Mouse (Mus musculus) layer of hippocampus, adult 2 months (tissue): ENCODE measurements around the gene Epp13. TPM values are rescaled to one million over a fixed set of nuclear protein-coding genes. Genes with fewer than 3 reads are reported as not detected.
"Not testable (repeated sequence)": the region's sequence is repeated elsewhere in the genome, so short reads cannot be mapped to it uniquely, and the experiment has no call there.

ENCODE experiments used
- DNase-seq, 2 experiments: peaks; one replicate each; pipeline ENCODE4 v3.0.0; 2022; ENCODE audit warnings: low spot score in 2 of 2
- H3K27ac ChIP-seq: fragments of 200-600 bp; 2 replicates; pipeline ENCODE4 v1.8.1; 2022
- H3K4me3 ChIP-seq: fragments of 200-600 bp; 2 replicates; pipeline ENCODE4 v1.8.1; 2022; ENCODE audit warnings: mild to moderate bottlenecking
- CTCF ChIP-seq: fragments of 200-600 bp; conservative IDR thresholded peaks from 2 replicates; pipeline ENCODE4 v1.8.1; 2022; ENCODE audit warnings: antibody characterized with exemption, mild to moderate bottlenecking, moderate library complexity
- long read RNA-seq, 2 experiments: library from polyadenylated mRNA; stranded (forward); transcript quantifications; one replicate each; pipeline ENCODE4 v2.0.0; 2021; ENCODE audit warnings: borderline mapping rate in 2 of 2
- total RNA-seq, 2 experiments: library from RNA; stranded (reverse); gene quantifications; 2 replicates each; pipeline ENCODE4 v1.2.3; 2021

Gene Epp13
- not detected for total RNA-seq
- long read RNA-seq, experiment 1: 0 reads
- long read RNA-seq, experiment 2: 0 reads

DNA sequence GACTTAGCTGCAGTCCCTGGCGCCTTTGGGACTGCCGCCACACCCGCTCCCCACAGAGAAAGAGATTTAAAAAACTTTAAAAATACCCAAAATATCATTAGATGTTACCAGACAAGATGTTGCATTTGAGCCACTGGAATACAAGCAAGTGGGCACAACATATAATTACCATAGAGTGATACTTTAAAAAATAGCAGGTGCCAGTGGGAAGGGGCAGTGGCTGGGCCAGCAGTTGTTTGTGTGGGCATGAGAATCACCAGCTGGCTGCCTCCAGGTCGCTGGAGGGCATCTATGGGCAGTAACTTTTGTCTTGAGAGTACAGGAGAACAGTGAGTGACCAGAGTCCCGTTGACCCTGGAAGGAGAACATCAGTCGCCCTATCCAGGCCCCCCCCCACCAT is at the start of gene Epp13:
Gene Epp13 (plus strand): TSS at position 301 of the 400 bp plus-strand sequence.
- no peak for TF ChIP-seq CTCF
- Histone ChIP-seq H3K4me3 (no peak within 1 kb of the TSS), H3K27ac (no peak within 1 kb of the TSS)
- DNase-seq: no peak

DNA sequence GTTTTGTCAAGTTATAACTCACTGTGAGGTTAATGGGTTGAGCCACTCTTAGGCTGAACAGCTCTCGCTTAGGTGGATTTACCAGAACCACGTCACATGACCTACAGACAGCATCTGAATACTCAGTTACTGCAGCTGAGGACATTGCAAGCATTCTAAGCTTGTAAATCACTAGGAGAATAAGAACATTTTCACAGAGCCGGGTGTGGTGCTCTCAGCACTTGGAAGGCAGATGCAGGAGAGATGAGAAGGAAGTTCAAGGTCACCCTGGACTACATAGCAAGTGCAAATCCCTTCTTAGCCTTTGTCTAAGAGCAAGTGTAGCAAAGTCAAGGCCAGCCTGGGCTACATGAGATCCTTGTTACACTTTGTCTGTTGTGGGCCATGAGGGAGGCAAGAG is 48.3 kb upstream of the Epp13 start:
- DNase-seq: no peak
- H3K4me3 ChIP-seq: no peak overlapping the region
- no peak overlapping the region for H3K27ac ChIP-seq
- TF ChIP-seq CTCF: no peak

DNA sequence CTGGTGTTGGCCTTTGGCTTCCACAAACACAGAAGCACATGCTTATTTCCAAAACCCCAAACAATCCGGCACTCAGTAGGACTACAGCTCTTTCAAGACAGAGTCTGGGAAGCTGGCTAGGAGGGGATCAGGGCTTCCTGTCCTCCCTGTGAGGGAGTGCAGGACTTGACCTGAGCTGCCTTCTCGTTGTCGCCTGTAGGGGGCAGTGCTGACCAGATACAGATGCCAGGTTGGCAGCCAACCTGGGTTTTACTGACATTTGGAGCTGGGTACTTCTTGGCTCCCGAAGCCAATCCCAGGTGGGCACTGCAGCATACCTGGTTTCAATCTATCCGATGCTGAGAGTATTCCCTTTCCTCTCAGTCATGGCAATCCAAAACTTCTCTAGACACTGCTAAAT is 39.4 kb upstream of the Epp13 start:
- H3K27ac ChIP-seq: no peak overlapping the region
- H3K4me3 ChIP-seq: no peak overlapping the region
- DNase-seq: peak in 1 of 2 experiments; percentile 36
- TF ChIP-seq CTCF: peak; percentile 77

DNA sequence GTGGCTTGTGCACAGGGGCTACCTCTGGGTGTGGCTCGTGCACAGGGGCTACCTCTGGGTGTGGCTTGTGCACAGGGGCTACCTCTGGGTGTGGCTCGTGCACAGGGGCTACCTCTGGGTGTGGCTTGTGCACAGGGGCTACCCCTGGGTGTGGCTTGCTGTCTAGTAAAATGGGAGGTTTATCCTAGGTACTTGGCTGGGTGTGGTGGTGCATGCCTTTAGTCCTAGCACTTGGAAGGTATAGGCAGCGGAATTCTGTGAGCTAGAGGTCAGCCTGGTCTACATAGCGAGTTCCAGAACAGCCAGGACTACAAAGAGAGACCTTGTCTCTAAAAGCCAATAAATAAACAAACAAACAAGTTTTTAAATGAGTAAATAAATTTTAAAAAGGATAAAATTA is 37.8 kb upstream of the Epp13 start:
- H3K27ac ChIP-seq, DNase-seq, H3K4me3 ChIP-seq: not testable (repeated sequence)

DNA sequence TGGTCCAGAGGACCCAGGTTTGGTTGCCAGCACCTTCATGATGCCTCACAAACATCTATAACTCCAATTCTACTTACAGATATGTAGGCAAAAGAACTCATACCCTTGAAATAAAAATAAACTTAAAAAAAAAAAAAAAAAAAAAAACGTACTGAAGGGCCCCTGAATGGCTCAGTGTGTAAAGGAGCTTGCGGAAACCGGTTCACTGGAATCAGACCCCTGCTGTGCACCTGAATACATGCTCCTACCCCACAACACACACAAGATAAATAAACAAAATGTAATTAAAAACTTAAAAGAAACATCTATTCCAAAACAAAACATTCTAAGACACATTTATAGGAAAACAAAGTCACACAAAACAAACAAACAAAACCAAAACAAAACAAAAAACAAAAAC is 32.4 kb upstream of the Epp13 start:
- no peak overlapping the region for H3K27ac ChIP-seq
- DNase-seq: no peak
- TF ChIP-seq CTCF: no peak
- H3K4me3 ChIP-seq: no peak overlapping the region

DNA sequence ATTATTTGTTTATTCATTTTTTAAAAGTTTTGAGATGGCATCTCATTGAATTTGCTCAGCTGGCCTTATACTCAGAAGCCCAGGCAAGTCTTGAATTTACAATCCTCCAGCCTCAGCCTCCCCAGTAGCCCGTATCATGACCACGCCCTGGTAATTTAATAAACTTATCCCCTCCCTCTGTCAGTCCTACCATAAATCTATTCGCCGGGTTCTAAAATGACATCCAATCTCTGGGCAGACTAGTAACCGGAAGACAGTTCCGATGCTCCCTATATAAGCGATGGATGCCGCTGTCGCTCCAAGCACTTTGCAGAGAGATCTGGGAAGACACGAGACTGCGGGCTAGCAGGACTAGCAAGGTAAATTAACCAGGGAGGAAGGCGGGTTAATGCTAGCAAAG is 30.5 kb upstream of the Epp13 start, which contains the start of gene Zscan5b:
Gene Zscan5b (plus strand): TSS at position 301 of the 400 bp plus-strand sequence.
- no peak for DNase-seq
- Histone ChIP-seq H3K27ac (no peak within 1 kb of the TSS), H3K4me3 (no peak within 1 kb of the TSS)
- TF ChIP-seq CTCF: no peak

DNA sequence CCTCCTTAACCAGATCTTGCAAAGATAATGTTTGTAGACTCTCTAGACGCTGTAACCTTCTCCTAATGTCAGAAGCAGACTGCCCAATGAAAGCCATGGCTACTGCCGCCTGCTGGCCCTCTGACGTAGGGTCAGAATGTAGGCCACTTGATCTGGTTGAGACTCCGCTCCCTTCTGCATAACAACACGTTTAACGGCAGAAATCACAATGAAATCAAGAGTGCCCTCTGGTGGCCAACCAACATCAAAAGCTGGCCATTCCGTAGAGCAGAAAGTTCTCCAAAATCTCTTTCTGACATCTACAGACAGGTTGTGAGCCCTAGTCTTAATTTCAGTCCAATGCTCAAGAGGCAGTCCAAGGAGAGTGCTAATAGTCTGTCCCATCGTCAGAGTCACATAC is 24.0 kb upstream of the Epp13 start:
- not testable (repeated sequence) for H3K27ac ChIP-seq, H3K4me3 ChIP-seq
- TF ChIP-seq CTCF: peak; percentile 70
- DNase-seq: peak; percentile 10 to 19

DNA sequence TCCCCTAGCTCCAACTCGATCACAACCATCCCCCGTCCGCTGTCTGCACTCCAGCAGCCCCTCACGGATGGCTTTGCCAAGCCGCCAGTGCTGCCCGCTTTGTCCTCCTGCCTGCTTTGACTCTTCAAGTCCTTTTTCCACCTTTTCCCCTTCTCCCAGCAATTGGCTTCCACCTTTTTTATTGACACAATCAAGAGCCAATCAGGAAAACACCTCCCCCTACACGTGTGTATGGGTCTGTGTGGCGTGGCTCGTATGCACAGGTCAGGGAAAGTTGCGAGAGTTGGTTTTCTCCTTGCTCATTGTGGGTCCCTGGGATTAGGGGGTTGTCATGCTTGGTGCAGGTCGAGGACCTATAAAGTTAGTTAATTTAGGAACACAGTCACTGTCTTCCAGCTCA is 12.7 kb upstream of the Epp13 start:
- Histone ChIP-seq H3K27ac (no peak overlapping the region), H3K4me3 (no peak overlapping the region; the same call in 1 of the 2 replicates)
- no peak for DNase-seq
- no peak for TF ChIP-seq CTCF

DNA sequence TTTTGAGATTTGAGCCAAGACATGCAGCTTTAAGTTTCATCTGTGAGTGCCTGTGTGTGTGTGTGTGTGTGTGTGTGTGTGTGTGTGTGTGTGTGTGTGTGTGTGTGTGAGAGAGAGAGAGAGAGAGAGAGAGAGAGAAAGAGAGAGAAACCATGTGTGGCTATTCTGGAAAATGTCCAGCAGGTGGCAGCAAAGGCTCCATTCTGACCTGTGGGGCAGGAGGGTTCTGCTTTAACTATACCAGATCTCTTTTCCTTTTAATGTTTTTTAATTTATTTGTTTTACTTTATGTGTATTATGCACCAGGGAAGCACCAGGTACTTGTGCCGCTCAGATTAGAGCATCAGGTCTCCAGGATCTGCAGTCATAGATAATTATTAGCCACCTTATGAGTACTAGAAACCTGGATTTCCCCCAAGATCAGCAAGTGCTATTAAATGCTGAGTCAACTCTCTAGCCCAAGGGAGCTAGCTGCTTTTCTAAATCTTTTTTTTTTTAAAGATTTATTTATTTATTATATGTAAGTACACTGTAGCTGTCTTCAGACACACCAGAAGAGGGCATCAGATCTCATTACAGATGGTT is 11.6 kb upstream of the Epp13 start:
- not testable (repeated sequence) for H3K4me3 ChIP-seq, H3K27ac ChIP-seq
- TF ChIP-seq CTCF: peak; percentile 69
- peak; percentile 8 to 42 for DNase-seq

DNA sequence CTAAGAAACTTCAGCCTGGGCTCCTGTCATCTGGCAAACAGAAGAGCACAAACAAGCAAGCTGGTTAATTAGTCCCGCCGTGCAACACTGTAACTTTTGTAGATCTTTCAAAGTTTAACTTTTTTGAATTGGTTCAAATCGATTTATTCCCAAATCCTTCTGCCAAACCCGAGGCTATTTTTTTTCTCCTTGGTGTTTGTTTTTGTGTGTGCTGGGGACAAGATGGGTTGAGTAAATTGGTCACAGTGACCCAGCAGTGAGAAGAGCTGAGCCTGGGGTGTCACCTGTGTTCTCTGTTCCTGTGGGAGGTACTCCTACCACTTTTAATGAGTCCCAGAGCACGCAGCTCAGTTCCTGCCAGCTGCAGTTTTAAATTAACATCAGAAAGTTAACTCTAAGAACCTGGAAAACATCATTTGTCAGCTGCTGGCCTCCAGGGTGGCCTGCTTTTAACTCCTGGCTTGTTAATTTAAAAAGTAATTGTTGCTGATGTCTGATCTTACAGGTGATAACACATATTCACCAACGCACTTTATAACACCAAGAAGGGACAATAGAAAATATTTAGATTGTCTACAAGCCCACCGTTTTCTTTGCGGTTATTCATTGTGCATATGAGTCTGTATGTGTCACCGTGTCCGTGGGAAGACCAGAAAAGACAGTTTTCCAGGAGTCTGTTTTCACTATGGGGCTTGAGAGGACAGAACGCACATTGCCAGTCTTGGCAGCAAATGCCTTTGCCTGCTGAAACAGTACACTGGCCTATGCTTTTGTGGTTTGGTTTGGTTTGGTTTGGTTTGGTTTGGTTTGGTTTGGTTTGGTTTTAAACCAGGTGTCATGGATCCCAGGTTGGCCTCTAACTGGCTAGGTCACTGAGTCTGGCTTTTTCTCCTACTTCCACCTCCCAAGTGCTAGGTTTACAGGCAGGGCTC is 7.9 kb upstream of the Epp13 start:
- no peak for DNase-seq
- no peak overlapping the region for H3K4me3 ChIP-seq
- no peak for TF ChIP-seq CTCF
- no peak overlapping the region for H3K27ac ChIP-seq

DNA sequence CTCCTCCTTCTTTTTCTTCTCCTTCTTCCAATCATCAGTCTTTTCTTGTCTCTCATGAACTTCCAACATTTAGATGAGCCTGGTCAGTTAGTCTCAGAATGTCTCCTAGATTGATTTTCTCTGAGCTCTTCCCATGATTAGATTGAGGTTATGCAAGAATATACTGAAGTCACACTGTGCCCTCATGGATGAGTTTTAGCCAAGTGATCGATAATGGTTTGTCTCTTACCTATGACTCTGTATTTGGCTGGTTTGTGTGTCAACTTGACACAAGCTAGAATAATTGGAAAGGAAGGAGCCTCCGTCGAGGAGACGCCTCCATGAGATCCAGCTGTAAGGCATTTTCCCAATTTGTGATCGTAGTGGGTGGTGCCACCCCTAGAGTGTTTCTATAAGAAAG is 1.9 kb downstream of the Epp13 start:
- Histone ChIP-seq H3K4me3 (no peak overlapping the region), H3K27ac (no peak overlapping the region)
- no peak for TF ChIP-seq CTCF
- no peak for DNase-seq

DNA sequence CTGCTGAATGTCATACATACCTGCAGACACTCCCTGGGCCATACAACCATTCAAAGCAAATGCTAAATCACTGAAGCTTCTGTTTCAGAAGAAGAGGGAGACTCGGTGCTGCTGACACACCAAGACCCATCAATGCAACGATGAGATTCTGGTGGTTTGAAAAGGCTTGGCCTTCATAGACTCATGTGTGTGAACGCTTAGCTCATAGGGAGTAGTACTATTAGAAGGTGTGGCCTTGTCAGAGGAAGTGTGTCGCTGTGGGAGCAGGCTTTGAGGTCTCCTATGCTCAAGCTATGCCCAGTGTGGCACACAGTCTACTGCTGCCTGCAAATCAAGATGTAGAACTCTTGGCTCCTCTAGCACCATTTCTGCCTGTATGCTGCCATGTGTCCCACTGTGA is 4.9 kb downstream of the Epp13 start:
- no peak for TF ChIP-seq CTCF
- H3K27ac ChIP-seq: no peak overlapping the region
- DNase-seq: no peak
- H3K4me3 ChIP-seq: no peak overlapping the region

DNA sequence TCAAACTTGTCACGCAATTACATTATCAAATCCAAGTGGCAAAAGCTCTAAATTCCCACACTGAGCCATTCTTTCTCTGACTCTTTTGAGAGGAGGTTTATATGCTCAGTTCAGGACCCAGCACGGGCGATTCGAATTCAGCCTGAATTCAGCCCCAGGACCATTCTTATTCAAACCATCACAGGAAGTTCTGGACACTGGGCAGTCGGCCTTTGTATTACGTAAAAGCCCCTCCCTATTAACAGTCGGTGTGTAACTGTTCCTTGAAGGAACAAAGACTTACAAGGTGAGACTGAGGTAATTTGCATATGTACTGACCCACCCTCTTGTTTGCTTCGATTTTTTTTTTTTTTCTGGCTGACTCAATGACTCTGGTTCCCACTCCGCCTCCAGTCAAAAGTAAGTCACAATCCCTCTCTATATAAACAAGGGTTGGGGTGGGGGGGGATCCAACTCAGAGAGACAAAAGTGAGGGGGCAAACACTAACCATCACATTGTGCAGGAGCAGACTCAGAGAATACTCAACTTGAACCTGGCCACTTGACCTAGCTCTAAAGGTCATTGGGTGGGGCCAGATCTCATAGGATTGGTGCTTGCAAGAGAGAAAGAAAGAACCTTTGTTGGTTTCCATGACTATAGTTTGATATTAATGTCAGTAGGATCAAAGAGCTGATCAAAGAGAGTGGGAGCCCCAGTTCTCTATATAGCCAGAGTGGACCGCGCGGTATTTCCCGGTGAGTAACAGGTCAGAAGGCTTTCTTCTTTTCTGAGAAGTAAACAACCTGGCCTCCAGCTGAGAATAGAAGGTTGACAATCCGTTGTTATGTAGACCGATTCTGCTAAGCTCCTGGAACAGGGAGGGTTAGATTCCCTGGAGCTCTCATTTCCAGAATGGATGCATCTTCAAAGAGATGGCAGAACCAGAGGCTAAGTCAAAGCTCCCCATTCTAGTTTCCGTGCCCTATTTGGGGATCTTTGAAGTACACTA is 6.0 kb downstream of the Epp13 start:
- no peak for DNase-seq
- Histone ChIP-seq H3K27ac (no peak overlapping the region), H3K4me3 (no peak overlapping the region)
- TF ChIP-seq CTCF: no peak

DNA sequence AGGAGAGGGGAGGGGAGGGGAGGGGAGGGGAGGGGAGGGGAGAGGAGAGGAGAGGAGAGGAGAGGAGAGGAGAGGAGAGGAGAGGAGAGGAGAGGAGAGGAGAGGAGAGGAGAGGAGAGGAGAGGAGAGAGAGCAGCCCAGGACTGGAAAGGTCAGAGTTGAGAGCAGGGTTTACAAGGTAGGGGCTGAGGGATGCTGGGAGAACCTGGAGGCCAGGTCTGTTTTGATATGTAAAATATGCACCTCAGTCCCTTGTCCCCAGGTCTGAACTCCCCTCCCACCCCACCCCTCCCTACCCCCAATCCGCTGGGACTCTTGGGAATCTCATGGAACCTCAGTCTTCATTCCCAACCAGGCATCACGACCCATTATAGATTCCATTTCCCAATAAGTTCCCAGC is 7.5 kb downstream of the Epp13 start:
- DNase-seq, H3K27ac ChIP-seq, H3K4me3 ChIP-seq: not testable (repeated sequence)
